Mouse (Mus musculus) liver, postnatal 0 days (tissue): ENCODE data around the gene Ppp1r14b. TPM values are rescaled to one million over a fixed set of nuclear protein-coding genes. Genes with fewer than 3 reads are reported as not detected.
A peak's percentile ranks its signal among the peaks of the same experiment; 100 is the strongest.

ENCODE experiments used
- ATAC-seq: fragments of 200-750 bp; cut with Nextera tagmentation; 2 replicates; pipeline ENCODE4 v1.8.0; 2017; ENCODE audit warnings: mild to moderate bottlenecking, moderate library complexity
- DNase-seq: peaks from one replicate; pipeline ENCODE4 v3.0.0-alpha.2; 2016
- H3K27ac ChIP-seq: fragments of 300-500 bp; sonication (generic); 2 replicates; pipeline ENCODE4 v1.5.1; 2014; ENCODE audit warnings: antibody characterized with exemption, moderate library complexity, mild to moderate bottlenecking, low read depth
- H3K27me3 ChIP-seq: fragments of 300-500 bp; sonication (generic); 2 replicates; pipeline ENCODE4 v1.6.1; 2014; ENCODE audit warnings: low read length, control low read depth, mixed read lengths; ENCODE audit not compliant: insufficient read depth
- H3K36me3 ChIP-seq: fragments of 300-500 bp; sonication (generic); replicated peaks from 2 replicates; pipeline ENCODE4 v1.6.1; 2014; ENCODE audit warnings: mild to moderate bottlenecking, control low read depth, low read length, moderate library complexity, mixed read lengths; ENCODE audit not compliant: insufficient read depth
- H3K4me1 ChIP-seq: fragments of 300-500 bp; sonication (generic); 2 replicates; pipeline ENCODE4 v1.6.1; 2014; ENCODE audit warnings: antibody characterized with exemption, mild to moderate bottlenecking, control low read depth; ENCODE audit not compliant: insufficient read depth
- H3K4me2 ChIP-seq: fragments of 300-500 bp; sonication (generic); 2 replicates; pipeline ENCODE4 v1.6.1; 2014; ENCODE audit warnings: low read depth, mild to moderate bottlenecking, low read length, moderate library complexity, mixed read lengths
- H3K4me3 ChIP-seq: fragments of 300-500 bp; sonication (generic); 2 replicates; pipeline ENCODE4 v1.5.1; 2014; ENCODE audit warnings: low read depth, low read length
- H3K9ac ChIP-seq: fragments of 300-500 bp; sonication (generic); replicated peaks from 2 replicates; pipeline ENCODE4 v1.6.1; 2014; ENCODE audit warnings: mild to moderate bottlenecking, moderate library complexity
- H3K9me3 ChIP-seq: fragments of 300-500 bp; sonication (generic); 2 replicates; pipeline ENCODE4 v1.6.1; 2016; ENCODE audit warnings: mild to moderate bottlenecking, control low read depth, low read length, mixed read lengths
- CTCF ChIP-seq: sonication (generic); IDR thresholded peaks from 2 replicates; pipeline ENCODE4 v1.5.1; 2016; ENCODE audit warnings: antibody characterized with exemption, low read depth
- EP300 ChIP-seq: IDR thresholded peaks from 2 replicates; pipeline ENCODE4 v1.6.1; 2016; ENCODE audit warnings: antibody characterized with exemption, low read depth, mild to moderate bottlenecking
- WGBS: fragments of 180-500 bp; shearing (Covaris S2); extraction: QIAGEN DNeasy Blood & Tissue Kit; methylation state at CpG from one replicate; pipeline ENCODE4 v1.1.7; 2014; ENCODE audit not compliant: insufficient replicate concordance; 5-methylcytosine and 5-hydroxymethylcytosine counted together
- polyA plus RNA-seq: library from polyadenylated mRNA; unstranded; fragments of >200 nt; fragmentation: Nextera tagmentation; extraction: Ambion mirVana; gene quantifications from 2 replicates; pipeline ENCODE4 v1.2.1, GENCODE M21; 2015

Ppp1r14b gene
- polyA plus RNA-seq, 1 experiment from 2014 or later, result 48.3 TPM

DNA sequence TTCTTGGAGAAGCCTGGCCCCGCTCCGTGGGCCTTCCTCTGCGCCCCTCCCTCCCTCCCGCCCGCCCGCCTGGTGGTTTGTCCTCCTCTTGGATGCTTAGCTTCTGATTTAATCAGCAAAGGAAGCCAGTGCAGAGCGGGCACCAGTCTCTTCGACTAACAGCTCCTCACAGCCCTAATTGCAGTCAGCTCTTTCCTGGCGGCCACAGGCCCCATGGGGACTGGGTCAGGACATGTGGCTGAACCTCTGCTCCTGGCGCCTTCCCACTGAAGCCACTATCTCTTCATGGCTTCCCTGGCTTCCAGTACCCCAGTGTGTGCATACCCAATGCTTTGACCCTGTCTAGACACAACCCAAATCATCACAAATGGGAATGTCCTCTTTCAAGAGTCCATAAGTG lies 18.3 kb upstream of the Ppp1r14b start:
- Histone ChIP-seq H3K4me3 (no peak overlapping the region), H3K36me3 (peaks cover 30% of the 10 kb centered on the region), H3K9me3 (no peaks in the 10 kb centered on the region), H3K27ac (no peak overlapping the region), H3K4me2 (no peak overlapping the region), H3K4me1 (peaks cover 12% of the 10 kb centered on the region), H3K27me3 (no peaks in the 10 kb centered on the region), H3K9ac (no peak overlapping the region)
- no peak for ATAC-seq
- no peak for DNase-seq
- TF ChIP-seq CTCF (no peak), EP300 (no peak)
- 84% methylated on average over 10 of the region's 10 CpGs for WGBS

GRCm38 (mm10) chr19:6968491-6969271 lies 6.1 kb upstream of the Ppp1r14b start:
- H3K9me3 ChIP-seq, result no peaks in the 10 kb centered on the region
- WGBS, result 10% methylated on average over 15 of the region's 15 CpGs
- DNase-seq (peak; percentile 52), ATAC-seq (no peak)
- no peak overlapping the region for H3K27ac ChIP-seq
- H3K4me3 ChIP-seq, result peak overlapping the region; percentile 62
- peak overlapping the region; percentile 80 for H3K4me2 ChIP-seq
- peak overlapping the region; percentile 69 for H3K9ac ChIP-seq
- TF ChIP-seq CTCF (no peak), EP300 (no peak)
- peaks cover 15% of the 10 kb centered on the region for H3K36me3 ChIP-seq
- peaks cover 26% of the 10 kb centered on the region for H3K4me1 ChIP-seq
- H3K27me3 ChIP-seq, result no peaks in the 10 kb centered on the region

- H3K4me3 ChIP-seq, result peak overlapping the region; percentile 62
- no peak for DNase-seq
- H3K9ac ChIP-seq, result peak overlapping the region; percentile 69
- H3K4me1 ChIP-seq, result peaks cover 31% of the 10 kb centered on the region
- H3K9me3 ChIP-seq, result no peaks in the 10 kb centered on the region
- WGBS, result under 1% methylated on average over 20 of the region's 20 CpGs
- H3K27ac ChIP-seq, result no peak overlapping the region
- ATAC-seq, result no peak
- peaks cover 14% of the 10 kb centered on the region for H3K36me3 ChIP-seq
- no peaks in the 10 kb centered on the region for H3K27me3 ChIP-seq
- TF ChIP-seq CTCF, result no peak
- H3K4me2 ChIP-seq, result peak overlapping the region; percentile 80
These were observed 5.5 kb upstream of the Ppp1r14b start for GRCm38 (mm10) chr19:6969291-6969664.

GRCm38 (mm10) chr19:6969665-6970381 lies 4.9 kb upstream of the Ppp1r14b start:
- no peak overlapping the region for H3K27ac ChIP-seq
- H3K27me3 ChIP-seq, result no peaks in the 10 kb centered on the region
- WGBS, result 1% methylated on average over 44 of the region's 55 CpGs
- DNase-seq (peak; percentile 89), ATAC-seq (peak; percentile 75)
- no peaks in the 10 kb centered on the region for H3K9me3 ChIP-seq
- peaks cover 9% of the 10 kb centered on the region for H3K36me3 ChIP-seq
- TF ChIP-seq EP300 (no peak), CTCF (peak; percentile 79)
- peak overlapping the region; percentile 69 for H3K9ac ChIP-seq
- H3K4me2 ChIP-seq, result peak overlapping the region; percentile 80
- H3K4me3 ChIP-seq, result peak overlapping the region; percentile 62
- H3K4me1 ChIP-seq, result peaks cover 31% of the 10 kb centered on the region

DNA sequence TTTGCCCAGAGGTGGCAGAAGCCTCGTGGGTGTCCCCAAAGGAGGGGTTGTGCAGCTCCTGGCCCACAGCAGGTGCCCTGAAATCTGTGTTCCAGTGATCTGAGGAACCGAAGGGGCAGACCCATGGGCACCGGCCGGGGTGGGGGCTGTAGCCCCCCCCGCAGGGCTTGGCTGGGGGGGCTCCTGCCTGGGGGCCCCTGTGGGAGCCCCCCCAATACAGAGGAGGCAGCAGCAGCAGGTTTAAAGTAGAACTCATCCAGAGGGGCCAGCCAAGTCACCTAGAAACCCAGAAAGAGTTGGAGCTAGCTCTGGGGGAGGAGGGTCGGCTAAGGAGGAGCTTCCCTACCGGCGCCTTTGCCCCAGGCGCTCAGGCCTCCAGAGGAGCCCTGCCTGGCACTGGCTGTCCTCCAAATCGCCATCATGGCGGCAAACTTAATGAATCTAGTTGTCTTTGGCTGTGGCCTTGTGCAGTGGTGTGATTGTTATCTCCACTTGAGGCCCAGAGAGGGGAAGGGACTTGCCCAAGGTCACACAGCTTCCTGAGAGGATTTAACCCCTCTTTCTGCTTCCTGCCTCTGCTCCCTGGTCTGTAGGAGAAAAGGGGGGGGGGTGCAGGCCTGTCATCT lies 4.2 kb upstream of the Ppp1r14b start:
- TF ChIP-seq CTCF (no peak), EP300 (no peak)
- Histone ChIP-seq H3K27me3 (no peaks in the 10 kb centered on the region), H3K4me3 (no peak overlapping the region), H3K4me2 (peak overlapping the region; percentile 80), H3K9me3 (no peaks in the 10 kb centered on the region), H3K36me3 (0 out of 2 replicates have a peak, but pooled peaks cover 5% of the 10 kb centered on the region), H3K9ac (no peak overlapping the region; the same call in 1 of the 2 replicates), H3K27ac (no peak overlapping the region), H3K4me1 (peaks cover 32% of the 10 kb centered on the region)
- no peak for ATAC-seq
- WGBS, result 32% methylated on average over 11 of the region's 11 CpGs
- no peak for DNase-seq

DNA sequence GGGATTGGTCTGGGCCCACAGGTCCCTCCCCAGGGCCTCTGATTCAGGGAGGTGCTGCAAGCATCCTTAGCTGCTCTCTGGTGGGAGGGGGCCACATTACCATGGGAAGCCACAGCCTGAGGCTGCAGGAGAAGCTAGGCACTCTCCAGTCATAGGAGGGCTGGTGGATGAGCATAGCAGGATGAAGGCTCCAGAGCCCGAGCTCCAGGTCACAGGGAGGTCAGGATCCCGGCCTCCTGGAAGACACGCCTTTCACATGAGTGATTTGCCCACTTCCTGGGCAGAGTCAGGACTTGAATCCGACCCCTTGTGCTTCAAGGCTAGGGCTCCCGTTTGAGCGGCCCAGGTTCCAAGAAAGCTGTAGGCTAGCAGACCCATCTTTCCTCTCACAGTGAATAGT lies 3.1 kb upstream of the Ppp1r14b start:
- H3K9me3 ChIP-seq, result no peaks in the 10 kb centered on the region
- DNase-seq (no peak), ATAC-seq (no peak)
- no peaks in the 10 kb centered on the region for H3K36me3 ChIP-seq
- H3K9ac ChIP-seq, result no peak overlapping the region
- H3K4me1 ChIP-seq, result peaks cover 43% of the 10 kb centered on the region
- 60% methylated on average over 6 of the region's 6 CpGs for WGBS
- TF ChIP-seq CTCF (no peak), EP300 (no peak)
- no peak overlapping the region for H3K4me2 ChIP-seq
- no peak overlapping the region for H3K27ac ChIP-seq
- no peaks in the 10 kb centered on the region for H3K27me3 ChIP-seq
- no peak overlapping the region for H3K4me3 ChIP-seq
